Mouse (Mus musculus) bone marrow macrophage, adult 2 months (primary cell): ENCODE data around the gene Npas2.

Experiments
- CTCF ChIP-seq: IDR thresholded peaks from 2 replicates; pipeline ENCODE4 v1.5.1; 2012; ENCODE audit warnings: low read depth, mild to moderate bottlenecking, low read length, moderate library complexity
- POLR2A ChIP-seq: IDR thresholded peaks from 2 replicates; pipeline ENCODE4 v1.6.1; 2012; ENCODE audit warnings: mild to moderate bottlenecking, low read depth, low read length, borderline replicate concordance

- TF ChIP-seq CTCF (no peak), POLR2A (no peak)
Observed at GRCm38 (mm10) chr1:39240860-39241584, 47.5 kb downstream of the Npas2 start.
